Comparison of ENCODE assay signal across 13 mouse cellular contexts in the genomic region with DNA sequence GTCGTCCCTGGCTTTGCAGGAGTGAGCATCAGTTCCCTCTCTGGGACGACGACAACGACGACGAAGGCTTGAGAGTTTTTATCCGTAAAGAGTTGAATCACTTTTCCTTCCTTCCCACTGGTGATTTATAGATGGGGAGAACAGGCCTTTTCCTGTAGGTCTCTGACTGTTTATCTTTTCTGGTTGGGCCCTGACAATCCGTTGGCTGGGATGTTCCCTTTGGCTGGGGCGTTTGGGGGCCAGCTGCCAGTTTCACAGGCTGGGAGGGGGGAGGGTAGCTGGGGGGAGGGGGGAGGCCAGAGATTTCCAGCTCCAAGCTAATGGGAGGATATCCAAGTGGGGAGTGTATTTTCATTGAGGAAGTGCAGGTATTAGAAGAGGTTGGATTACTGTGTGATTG.
A peak's percentile ranks its signal among the peaks of the same experiment; 100 is the strongest.
DNase-seq lines count a peak whose midpoint lies in the region; TF ChIP-seq lines count a peak whose summit lies in the region.
"Had no signal": no experiment of that assay in that cellular context is flagged by ENCODE, and none has a peak within 500 bp of the region (broad histone marks: within the 10 kb centered on the region; RNA-seq: fewer than 3 reads in every experiment).

No protein-coding gene starts in this region.

- H3K27ac ChIP-seq in kidney, adult 2 months (ENCODE audit: insufficient read depth, low read depth, low read length) = no peak overlapping the region
- H3K27ac ChIP-seq: hindbrain, embryonic 14.5 days; left cerebral cortex, adult 2 months had no signal

- no peaks in the 10 kb centered on the region for H3K27me3 ChIP-seq in kidney, adult 2 months (replicated peaks; ENCODE audit: control insufficient read depth, insufficient read depth, low read length)

- no peak for TF ChIP-seq CTCF in kidney, adult 2 months (conservative IDR thresholded peaks at IDR 0.05; ENCODE audit: insufficient read depth, insufficient read length, low read depth, low read length)

- H3K36me3 ChIP-seq in kidney, adult 2 months (ENCODE audit: control insufficient read depth, insufficient read depth, low read length) = no peaks in the 10 kb centered on the region
- H3K36me3 ChIP-seq: G1E had no signal

- H3K4me1 ChIP-seq in kidney, adult 2 months (ENCODE audit: control insufficient read depth, insufficient read depth, low read length) = no peaks in the 10 kb centered on the region; the same call in 1 of the 2 replicates

- 47% methylated on average over 9 of the region's 9 CpGs for WGBS in kidney, adult 2 months

- no peak overlapping the region for H3K4me3 ChIP-seq in kidney, adult 2 months (ENCODE audit: insufficient read depth, low read depth, low read length)
- H3K4me3 ChIP-seq: left cerebral cortex, adult 2 months had no signal

- TF ChIP-seq POLR2A in kidney, adult 2 months (IDR thresholded peaks at IDR 0.05; ENCODE audit: low read depth, low read length) = no peak

- DNase-seq in adrenal gland, adult 2 months = peak; percentile 53
- DNase-seq in adrenal gland, postnatal 4 days (ENCODE audit: low spot score in 2 of 2) = no peak
- DNase-seq in kidney, adult 2 months = peak; percentile 65
- no peak for DNase-seq in kidney, adult 11 months
- DNase-seq in adrenal gland, postnatal 25 days = peak; percentile 46
- peak; percentile 63 for DNase-seq in lung, postnatal 10 days
- no peak for DNase-seq in retina, postnatal 1 day
- no peak for DNase-seq in testis, postnatal 14 days (ENCODE audit: low spot score)
- DNase-seq: cerebellum, adult 9-11 months; thymus, postnatal 36 days had no signal

Comparison
In these comparisons a context has a peak if more than half of its experiments do, and no peak if none do; other contexts are left out.
1. DNase-seq: peak in adrenal gland, adult 2 months (single experiment), kidney, adult 2 months (single experiment), adrenal gland, postnatal 25 days (single experiment) and lung, postnatal 10 days (single experiment); none in adrenal gland, postnatal 4 days (0 of 2), kidney, adult 11 months (single experiment), retina, postnatal 1 day (single experiment) and testis, postnatal 14 days (single experiment).